Mouse (Mus musculus) forebrain, embryonic 15.5 days (tissue): ENCODE results near the gene Gm10097. TPM values are rescaled to one million over a fixed set of nuclear protein-coding genes. Genes with fewer than 3 reads are reported as not detected.

Source experiments
- ATAC-seq: fragments of 200-750 bp; cut with Nextera tagmentation; replicated peaks from 2 replicates; pipeline ENCODE4 v1.8.0; 2017; ENCODE audit warnings: mild to moderate bottlenecking, moderate TSS enrichment, moderate library complexity
- H3K27ac ChIP-seq: fragments of 300-500 bp; sonication (generic); replicated peaks from 2 replicates; pipeline ENCODE4 v1.5.1; 2015; ENCODE audit warnings: mild to moderate bottlenecking, inconsistent platforms
- H3K27me3 ChIP-seq: fragments of 300-500 bp; sonication (generic); 2 replicates; pipeline ENCODE4 v1.6.1; 2015; ENCODE audit warnings: inconsistent platforms
- H3K36me3 ChIP-seq: fragments of 300-500 bp; sonication (generic); 2 replicates; pipeline ENCODE4 v1.6.1; 2015; ENCODE audit warnings: mild to moderate bottlenecking, inconsistent platforms
- H3K4me1 ChIP-seq: fragments of 300-500 bp; sonication (generic); 2 replicates; pipeline ENCODE4 v1.6.1; 2015; ENCODE audit warnings: inconsistent platforms
- H3K4me2 ChIP-seq: fragments of 300-500 bp; sonication (generic); replicated peaks from 2 replicates; pipeline ENCODE4 v1.6.1; 2015; ENCODE audit warnings: mild to moderate bottlenecking, inconsistent platforms
- H3K4me3 ChIP-seq: fragments of 300-500 bp; sonication (generic); 2 replicates; pipeline ENCODE4 v1.5.1; 2015; ENCODE audit warnings: mild to moderate bottlenecking, inconsistent platforms
- H3K9ac ChIP-seq: fragments of 300-500 bp; sonication (generic); replicated peaks from 2 replicates; pipeline ENCODE4 v1.6.1; 2015; ENCODE audit warnings: mild to moderate bottlenecking, inconsistent platforms
- H3K9me3 ChIP-seq: fragments of 300-500 bp; sonication (generic); 2 replicates; pipeline ENCODE4 v1.6.1; 2016; ENCODE audit warnings: inconsistent platforms
- WGBS: fragments of 180-500 bp; shearing (Covaris S2); methylation state at CpG from one replicate; pipeline ENCODE4 v1.1.7; 2015; ENCODE audit warnings: mixed read lengths; 5-methylcytosine and 5-hydroxymethylcytosine counted together
- polyA plus RNA-seq: library from polyadenylated mRNA; unstranded; fragments of >200 nt; fragmentation: Nextera tagmentation; extraction: Ambion mirVana; gene quantifications from 2 replicates; pipeline ENCODE4 v1.2.1, GENCODE M21; 2015

Gm10097 gene
- 0.06 TPM in 2 replicates for polyA plus RNA-seq

DNA sequence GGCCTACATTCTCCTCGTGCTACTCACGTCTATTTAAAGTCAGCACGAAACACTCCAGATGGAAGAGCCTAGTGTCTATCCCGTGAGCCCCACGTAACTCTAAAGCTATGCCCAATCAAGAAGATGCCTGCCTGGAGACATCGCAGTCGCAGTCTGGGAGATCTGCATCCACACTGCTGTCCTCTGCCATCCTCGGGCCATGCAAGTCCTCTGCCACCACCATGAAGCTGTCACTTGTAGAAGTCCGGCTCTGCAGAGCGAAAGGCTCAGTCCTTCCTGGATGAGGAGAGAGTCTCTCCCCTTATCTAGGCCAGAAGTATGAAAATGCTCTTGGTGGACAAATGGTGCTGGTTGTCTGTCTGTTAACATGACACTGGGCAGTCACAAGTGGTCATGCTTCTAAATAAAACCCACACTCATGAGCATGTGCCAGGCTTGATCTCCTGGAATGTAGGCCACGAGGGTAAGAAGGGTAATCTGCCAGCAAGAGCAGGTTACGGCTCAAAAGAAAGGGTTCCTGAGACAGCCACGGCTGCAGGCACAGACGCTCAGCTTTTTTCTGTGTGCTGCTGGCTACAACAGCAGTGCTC, at the start of gene Gm10097:
Gene Gm10097, plus strand, starts transcription at position 517 of the 590 bp plus-strand sequence.
- Histone ChIP-seq H3K9me3 (no peaks in the 10 kb centered on the region), H3K9ac (no peak within 1 kb of the TSS)
- 80% methylated on average over 14 of the region's 14 CpGs for WGBS

DNA sequence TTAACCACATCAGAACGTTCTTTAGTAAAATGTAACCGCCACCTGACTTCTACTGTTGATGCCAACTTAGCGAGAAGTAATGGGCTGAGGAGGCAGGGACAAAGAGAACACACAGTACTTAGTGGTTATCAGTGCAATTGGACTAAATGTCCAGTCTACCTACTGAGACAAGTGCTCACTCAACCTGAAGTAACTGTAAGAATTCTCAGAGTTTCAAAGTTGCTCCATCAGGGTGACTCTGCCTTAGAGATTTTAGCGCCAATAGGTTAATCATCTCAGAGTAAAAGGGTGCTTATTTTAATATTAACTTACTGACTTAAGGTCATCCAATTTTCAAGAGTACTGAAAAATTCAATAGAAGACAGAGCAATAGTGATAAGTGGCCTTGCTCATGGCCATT, 43.1 kb upstream of the Gm10097 start:
- WGBS: 88% methylated on average over 4 of the region's 4 CpGs

More for the DNA sequence above, at the start of gene Gm10097:
- no peak for ATAC-seq
- Histone ChIP-seq H3K36me3 (no peaks in the 10 kb centered on the region), H3K4me1 (no peaks in the 10 kb centered on the region), H3K4me3 (no peak within 1 kb of the TSS), H3K4me2 (no peak within 1 kb of the TSS), H3K27ac (no peak within 1 kb of the TSS), H3K27me3 (no peaks in the 10 kb centered on the region)

GRCm38 (mm10) chr10:5027208-5027607, 41.8 kb upstream of the Gm10097 start:
- no peak for ATAC-seq
- no peak overlapping the region for H3K9ac ChIP-seq
- WGBS: 78% methylated on average over 1 of the region's 1 CpGs
- H3K4me1 ChIP-seq: 0 out of 2 replicates have a peak, but pooled peaks cover under 1% of the 10 kb centered on the region
- H3K4me2 ChIP-seq: no peak overlapping the region
- no peaks in the 10 kb centered on the region for H3K36me3 ChIP-seq
- H3K9me3 ChIP-seq: no peaks in the 10 kb centered on the region
- H3K4me3 ChIP-seq: no peak overlapping the region
- H3K27me3 ChIP-seq: no peaks in the 10 kb centered on the region
- H3K27ac ChIP-seq: no peak overlapping the region

More for the DNA sequence above, 43.1 kb upstream of the Gm10097 start:
- no peaks in the 10 kb centered on the region for H3K27me3 ChIP-seq
- no peak overlapping the region for H3K4me3 ChIP-seq
- no peak overlapping the region for H3K9ac ChIP-seq
- no peaks in the 10 kb centered on the region for H3K9me3 ChIP-seq
- no peak overlapping the region for H3K27ac ChIP-seq
- no peaks in the 10 kb centered on the region for H3K4me1 ChIP-seq
- H3K4me2 ChIP-seq: no peak overlapping the region
- no peak for ATAC-seq
- no peaks in the 10 kb centered on the region for H3K36me3 ChIP-seq

DNA sequence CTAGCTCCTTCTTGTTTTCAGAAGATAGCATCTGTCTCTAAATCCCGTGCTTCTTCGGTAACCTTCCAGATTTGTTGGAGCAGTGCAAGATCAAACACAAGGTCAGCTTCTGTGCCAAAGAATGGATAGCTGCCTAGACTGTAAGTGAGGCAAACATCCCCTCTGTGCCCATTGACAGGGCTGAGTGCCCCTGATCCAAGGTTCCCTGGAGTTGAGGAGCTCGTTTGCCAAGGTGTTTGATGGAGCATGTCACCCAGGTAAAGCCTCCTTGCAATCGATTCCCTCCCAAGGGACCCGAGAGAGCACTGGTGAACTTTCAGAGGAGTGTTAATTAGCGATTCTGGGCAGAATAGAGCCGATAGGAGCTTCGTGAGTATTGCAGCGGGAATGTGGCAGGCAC, 40.7 kb upstream of the Gm10097 start:
- no peaks in the 10 kb centered on the region for H3K27me3 ChIP-seq
- H3K4me3 ChIP-seq: no peak overlapping the region
- 83% methylated on average over 9 of the region's 9 CpGs for WGBS
- H3K36me3 ChIP-seq: no peaks in the 10 kb centered on the region; the same call in 1 of the 2 replicates
- H3K4me1 ChIP-seq: 0 out of 2 replicates have a peak, but pooled peaks cover 3% of the 10 kb centered on the region
- no peak overlapping the region for H3K9ac ChIP-seq
- H3K9me3 ChIP-seq: no peaks in the 10 kb centered on the region
- H3K4me2 ChIP-seq: no peak overlapping the region
- H3K27ac ChIP-seq: no peak overlapping the region
- no peak for ATAC-seq

GRCm38 (mm10) chr10:5029161-5029560, 39.8 kb upstream of the Gm10097 start:
- WGBS: 83% methylated on average over 2 of the region's 2 CpGs
- Histone ChIP-seq H3K27me3 (no peaks in the 10 kb centered on the region), H3K9ac (no peak overlapping the region), H3K9me3 (no peaks in the 10 kb centered on the region), H3K27ac (no peak overlapping the region), H3K4me3 (no peak overlapping the region), H3K36me3 (no peaks in the 10 kb centered on the region; the same call in 1 of the 2 replicates), H3K4me2 (no peak overlapping the region), H3K4me1 (0 out of 2 replicates have a peak, but pooled peaks cover 3% of the 10 kb centered on the region)
- ATAC-seq: no peak

GRCm38 (mm10) chr10:5029883-5030282, 39.1 kb upstream of the Gm10097 start:
- no peak for ATAC-seq
- H3K27me3 ChIP-seq: no peaks in the 10 kb centered on the region
- no peaks in the 10 kb centered on the region for H3K9me3 ChIP-seq
- H3K4me3 ChIP-seq: no peak overlapping the region
- no peak overlapping the region for H3K4me2 ChIP-seq
- no peaks in the 10 kb centered on the region; the same call in 1 of the 2 replicates for H3K36me3 ChIP-seq
- no peak overlapping the region for H3K27ac ChIP-seq
- 90% methylated on average over 1 of the region's 1 CpGs for WGBS
- no peak overlapping the region for H3K9ac ChIP-seq
- H3K4me1 ChIP-seq: 0 out of 2 replicates have a peak, but pooled peaks cover 3% of the 10 kb centered on the region

- 24% methylated on average over 15 of the region's 15 CpGs for WGBS
- no peak overlapping the region for H3K4me2 ChIP-seq
- H3K9ac ChIP-seq: no peak overlapping the region
- 0 out of 2 replicates have a peak, but pooled peaks cover 3% of the 10 kb centered on the region for H3K4me1 ChIP-seq
- ATAC-seq: no peak
- no peak overlapping the region for H3K4me3 ChIP-seq
- H3K9me3 ChIP-seq: no peaks in the 10 kb centered on the region
- H3K36me3 ChIP-seq: no peaks in the 10 kb centered on the region; the same call in 1 of the 2 replicates
- H3K27me3 ChIP-seq: no peaks in the 10 kb centered on the region
- H3K27ac ChIP-seq: no peak overlapping the region
Observed at GRCm38 (mm10) chr10:5032192-5033048, 36.6 kb upstream of the Gm10097 start.

DNA sequence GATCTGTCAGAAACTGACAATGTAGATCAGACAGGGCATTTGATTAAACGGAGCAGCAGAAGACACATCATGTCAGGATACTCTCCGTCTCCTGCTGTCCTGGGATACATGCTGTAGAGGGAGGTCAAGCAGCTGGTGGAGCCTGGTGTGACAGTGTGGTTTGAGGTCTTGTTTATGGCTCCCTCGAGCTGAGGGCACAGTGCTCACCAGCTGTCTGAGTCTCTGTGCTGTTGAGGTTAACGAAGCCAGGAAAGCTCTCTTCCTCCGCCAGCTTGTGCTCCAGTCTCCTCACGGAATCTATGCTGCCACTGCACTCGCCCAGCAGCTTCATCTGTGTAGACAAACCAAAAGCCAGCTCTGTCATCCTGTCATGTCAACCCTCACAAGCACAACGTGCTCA, 27.7 kb upstream of the Gm10097 start:
- Histone ChIP-seq H3K9ac (no peak overlapping the region), H3K36me3 (no peaks in the 10 kb centered on the region), H3K9me3 (no peaks in the 10 kb centered on the region), H3K27ac (no peak overlapping the region), H3K27me3 (no peaks in the 10 kb centered on the region), H3K4me3 (no peak overlapping the region), H3K4me2 (no peak overlapping the region), H3K4me1 (no peaks in the 10 kb centered on the region)
- WGBS: 79% methylated on average over 8 of the region's 8 CpGs
- no peak for ATAC-seq

DNA sequence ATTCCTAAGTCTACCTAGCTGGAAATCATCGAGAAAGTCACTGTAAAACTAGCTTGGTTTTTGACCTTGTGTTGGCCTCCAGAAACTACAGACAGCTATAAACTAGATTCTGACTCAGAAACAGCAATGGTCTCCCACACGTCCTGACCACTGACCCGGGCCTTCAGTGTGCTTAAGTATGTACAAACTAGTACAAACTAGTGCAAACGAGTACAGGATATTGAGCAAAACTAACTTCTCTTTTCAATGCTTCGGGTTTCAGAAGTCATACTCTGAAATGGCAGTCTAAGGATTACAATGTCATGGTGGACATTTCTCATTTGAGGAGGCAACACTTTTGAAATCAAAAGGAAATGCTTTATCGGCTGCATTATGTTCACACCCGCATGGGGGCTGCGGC, 24.5 kb upstream of the Gm10097 start:
- Histone ChIP-seq H3K9me3 (no peaks in the 10 kb centered on the region), H3K9ac (no peak overlapping the region)
- no peak for ATAC-seq

DNA sequence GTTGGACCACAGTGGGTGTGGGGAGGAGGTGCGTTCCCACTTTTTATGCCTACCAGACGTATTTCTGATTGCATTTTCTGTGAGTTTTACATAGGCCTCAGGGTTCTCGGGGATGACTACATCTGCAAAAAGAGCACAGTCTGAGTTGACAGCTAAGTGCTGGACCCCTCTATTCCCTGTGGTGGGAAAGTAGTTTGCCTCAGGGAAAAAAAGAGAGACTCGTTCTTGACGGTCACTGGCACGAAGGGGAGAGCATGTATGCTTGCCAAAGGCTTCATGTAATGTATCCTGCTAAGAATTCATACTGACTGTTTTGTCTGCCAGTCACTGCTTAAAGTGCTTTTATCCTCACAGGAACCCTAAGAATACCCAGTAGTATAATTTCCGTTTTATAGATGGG, 23.8 kb upstream of the Gm10097 start:
- no peak for ATAC-seq
- Histone ChIP-seq H3K4me2 (no peak overlapping the region), H3K27me3 (no peaks in the 10 kb centered on the region), H3K4me3 (no peak overlapping the region), H3K36me3 (no peaks in the 10 kb centered on the region), H3K9ac (no peak overlapping the region), H3K9me3 (no peaks in the 10 kb centered on the region), H3K27ac (no peak overlapping the region), H3K4me1 (no peaks in the 10 kb centered on the region)
- 81% methylated on average over 7 of the region's 7 CpGs for WGBS

More for the DNA sequence above, 24.5 kb upstream of the Gm10097 start:
- Histone ChIP-seq H3K4me1 (no peaks in the 10 kb centered on the region), H3K4me2 (no peak overlapping the region), H3K4me3 (no peak overlapping the region), H3K27me3 (no peaks in the 10 kb centered on the region), H3K36me3 (no peaks in the 10 kb centered on the region), H3K27ac (no peak overlapping the region)
- 92% methylated on average over 8 of the region's 8 CpGs for WGBS

GRCm38 (mm10) chr10:5045671-5046070, 23.3 kb upstream of the Gm10097 start:
- no peaks in the 10 kb centered on the region for H3K4me1 ChIP-seq
- WGBS: 92% methylated on average over 5 of the region's 5 CpGs
- no peak overlapping the region for H3K4me3 ChIP-seq
- ATAC-seq: no peak
- H3K27me3 ChIP-seq: no peaks in the 10 kb centered on the region
- no peak overlapping the region for H3K4me2 ChIP-seq
- no peak overlapping the region for H3K27ac ChIP-seq
- H3K9ac ChIP-seq: no peak overlapping the region
- H3K36me3 ChIP-seq: no peaks in the 10 kb centered on the region
- H3K9me3 ChIP-seq: no peaks in the 10 kb centered on the region

DNA sequence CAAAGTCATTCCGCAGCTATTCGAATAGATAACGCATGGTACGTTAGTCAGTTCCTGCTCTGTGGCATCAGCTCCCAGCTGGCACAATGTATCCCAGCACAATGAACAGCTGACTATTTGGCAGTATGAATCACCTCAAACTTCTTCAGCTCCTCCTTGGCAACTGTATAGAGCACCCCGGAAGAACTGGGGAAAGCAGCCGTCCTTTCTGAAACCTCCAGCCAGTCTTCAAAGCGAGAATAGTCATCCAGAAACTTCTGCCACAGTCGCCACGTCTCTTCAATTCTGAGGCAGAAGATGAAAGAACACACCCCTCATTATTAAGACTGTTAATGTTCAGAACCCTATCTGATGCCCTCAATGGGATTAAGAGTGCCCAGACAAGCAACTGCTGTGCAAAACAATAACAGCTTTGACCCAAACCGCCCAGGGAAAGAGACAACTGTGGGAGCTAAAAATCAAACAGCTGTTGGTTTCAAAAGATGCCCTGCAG, 12.7 kb upstream of the Gm10097 start:
- no peaks in the 10 kb centered on the region for H3K4me1 ChIP-seq
- no peak overlapping the region for H3K9ac ChIP-seq
- no peaks in the 10 kb centered on the region for H3K9me3 ChIP-seq
- H3K36me3 ChIP-seq: no peaks in the 10 kb centered on the region
- 38% methylated on average over 10 of the region's 10 CpGs for WGBS
- no peak overlapping the region for H3K4me2 ChIP-seq
- H3K27me3 ChIP-seq: no peaks in the 10 kb centered on the region
- H3K27ac ChIP-seq: no peak overlapping the region
- no peak overlapping the region for H3K4me3 ChIP-seq
- ATAC-seq: no peak
